Mouse (Mus musculus) liver, postnatal 0 days (tissue): Measurements from ENCODE around the gene Fbxl3.

Experiments used
- CTCF ChIP-seq: sonication (generic); IDR thresholded peaks from 2 replicates; pipeline ENCODE4 v1.5.1; 2016; ENCODE audit warnings: antibody characterized with exemption, low read depth
- EP300 ChIP-seq: IDR thresholded peaks from 2 replicates; pipeline ENCODE4 v1.6.1; 2016; ENCODE audit warnings: antibody characterized with exemption, low read depth, mild to moderate bottlenecking

GRCm38 (mm10) chr14:103131991-103132390 lies 32.6 kb upstream of the Fbxl3 start:
- TF ChIP-seq EP300 (no peak), CTCF (peak; percentile 83)
